Mouse (Mus musculus) right cerebral cortex, adult 2 months (tissue): ENCODE results near the gene Arhgap6.

Experiments
- DNase-seq, 2 experiments: peaks; one replicate each; pipeline ENCODE4 v3.0.0; 2021 to 2022; ENCODE audit warnings: low spot score in 2 of 2

Arhgap6 gene

DNA sequence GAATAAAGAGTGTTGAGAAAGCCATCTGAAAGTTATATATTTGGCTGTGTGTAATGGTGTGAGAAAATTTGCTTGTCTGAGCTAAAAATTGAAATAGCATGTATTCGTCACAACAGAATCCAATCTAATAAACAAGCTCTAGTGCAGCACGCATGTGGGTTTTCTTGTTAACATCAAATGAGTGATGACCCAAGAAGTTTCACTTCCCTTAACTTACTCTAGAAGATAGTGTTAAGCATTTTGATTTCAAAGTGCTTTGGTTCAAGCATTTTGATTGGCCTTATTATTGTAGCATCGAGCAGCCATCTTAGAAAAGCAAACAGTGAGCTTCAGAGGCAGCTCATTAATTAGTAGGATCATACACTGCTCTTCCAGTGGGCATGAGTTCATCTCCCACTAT lies 315.1 kb downstream of the Arhgap6 start:
- no peak for DNase-seq

GRCm38 (mm10) chrX:169112662-169113061 lies 317.8 kb downstream of the Arhgap6 start:
- no peak for DNase-seq

- no peak for DNase-seq
Measured at GRCm38 (mm10) chrX:169123115-169123772, 328.3 kb downstream of the Arhgap6 start.

GRCm38 (mm10) chrX:169123773-169124151 lies 328.9 kb downstream of the Arhgap6 start:
- no peak for DNase-seq

- DNase-seq, result no peak
Measured at GRCm38 (mm10) chrX:169139758-169140157, 344.9 kb downstream of the Arhgap6 start.

GRCm38 (mm10) chrX:169140467-169140866 lies 345.6 kb downstream of the Arhgap6 start:
- no peak for DNase-seq

DNA sequence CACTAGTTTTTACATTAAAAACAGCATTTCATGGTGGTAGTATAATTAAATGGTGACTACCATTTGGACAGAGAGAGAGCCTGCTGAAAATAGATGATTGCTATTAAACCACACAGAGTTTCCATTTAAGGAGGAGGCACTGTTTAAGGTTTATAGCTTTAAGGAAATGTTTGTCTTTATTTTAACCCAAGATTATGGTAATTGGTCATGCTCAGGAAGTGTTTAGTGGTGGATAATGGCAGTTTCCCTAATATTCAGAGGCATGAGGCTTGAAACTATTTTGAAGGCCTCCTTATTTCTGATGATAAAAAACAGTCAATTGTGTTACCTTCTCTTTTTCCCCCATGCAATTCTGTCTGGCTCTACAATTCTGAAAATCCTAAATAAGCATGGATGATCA lies 358.9 kb downstream of the Arhgap6 start:
- no peak for DNase-seq

DNA sequence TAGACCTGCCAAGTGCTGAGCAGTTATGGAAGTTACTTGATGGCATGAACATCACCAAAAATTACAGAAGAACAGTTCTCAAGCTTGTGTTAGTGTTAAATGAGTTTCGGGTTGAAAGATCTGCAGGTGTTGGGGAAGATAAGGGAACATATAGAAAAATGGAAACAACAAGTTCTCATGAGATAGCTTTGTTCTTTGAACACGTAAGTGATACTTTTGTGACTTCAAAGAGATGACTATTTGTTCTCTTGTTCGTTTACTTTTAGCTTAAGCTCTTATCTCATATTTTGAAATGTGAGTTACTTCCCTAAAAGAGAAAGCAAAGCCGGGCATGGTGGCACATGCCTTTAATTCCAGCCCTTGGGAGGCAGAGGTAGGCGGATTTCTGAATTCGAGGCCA lies 363.5 kb downstream of the Arhgap6 start:
- no peak for DNase-seq

DNA sequence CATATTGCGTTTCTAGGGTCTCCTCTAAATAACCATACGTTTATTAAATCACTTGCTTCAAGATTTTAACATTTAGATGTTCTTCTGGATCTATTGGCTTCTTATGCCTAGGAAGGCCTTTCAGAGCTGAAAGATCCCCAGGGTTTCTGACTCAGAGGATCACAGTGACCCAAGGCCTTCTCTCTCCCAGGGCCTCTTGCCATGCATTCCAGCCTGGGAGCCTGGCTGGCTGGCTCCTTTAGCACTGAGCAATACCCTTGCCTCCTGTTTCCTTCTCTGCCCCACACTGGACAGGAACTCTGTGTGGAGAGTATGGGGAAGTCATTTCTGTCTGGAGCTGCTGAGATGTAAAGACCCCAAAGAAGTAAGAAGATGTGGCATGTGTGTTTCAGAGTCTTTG lies 376.1 kb downstream of the Arhgap6 start:
- DNase-seq, result no peak

GRCm38 (mm10) chrX:169173796-169174195 lies 378.9 kb downstream of the Arhgap6 start:
- DNase-seq, result no peak

GRCm38 (mm10) chrX:169178634-169179033 lies 383.7 kb downstream of the Arhgap6 start:
- no peak for DNase-seq

- DNase-seq, result no peak
Measured at GRCm38 (mm10) chrX:169187100-169187499, 392.2 kb downstream of the Arhgap6 start, which contains the start of gene Amelx. Amelx (minus strand) TSS chrX:169187200.

GRCm38 (mm10) chrX:169210019-169210418 lies 415.1 kb downstream of the Arhgap6 start:
- DNase-seq, result no peak

DNA sequence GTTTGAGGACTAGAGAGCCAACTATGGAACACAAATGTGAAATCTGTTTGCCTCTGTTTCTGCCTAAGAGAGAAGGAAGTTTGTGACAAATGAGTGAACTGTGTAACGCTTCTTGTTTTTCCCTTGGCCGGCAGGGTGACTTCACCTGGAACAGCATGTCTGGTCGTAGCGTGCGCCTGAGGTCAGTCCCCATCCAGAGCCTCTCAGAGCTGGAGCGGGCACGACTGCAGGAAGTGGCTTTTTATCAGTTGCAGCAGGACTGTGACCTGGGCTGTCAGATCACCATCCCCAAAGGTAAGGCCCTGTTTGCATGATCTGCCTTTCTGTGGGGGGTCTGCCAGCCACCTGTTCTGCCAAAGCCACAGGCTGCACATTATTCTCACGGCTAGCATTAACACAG lies 425.2 kb downstream of the Arhgap6 start:
- no peak for DNase-seq

DNA sequence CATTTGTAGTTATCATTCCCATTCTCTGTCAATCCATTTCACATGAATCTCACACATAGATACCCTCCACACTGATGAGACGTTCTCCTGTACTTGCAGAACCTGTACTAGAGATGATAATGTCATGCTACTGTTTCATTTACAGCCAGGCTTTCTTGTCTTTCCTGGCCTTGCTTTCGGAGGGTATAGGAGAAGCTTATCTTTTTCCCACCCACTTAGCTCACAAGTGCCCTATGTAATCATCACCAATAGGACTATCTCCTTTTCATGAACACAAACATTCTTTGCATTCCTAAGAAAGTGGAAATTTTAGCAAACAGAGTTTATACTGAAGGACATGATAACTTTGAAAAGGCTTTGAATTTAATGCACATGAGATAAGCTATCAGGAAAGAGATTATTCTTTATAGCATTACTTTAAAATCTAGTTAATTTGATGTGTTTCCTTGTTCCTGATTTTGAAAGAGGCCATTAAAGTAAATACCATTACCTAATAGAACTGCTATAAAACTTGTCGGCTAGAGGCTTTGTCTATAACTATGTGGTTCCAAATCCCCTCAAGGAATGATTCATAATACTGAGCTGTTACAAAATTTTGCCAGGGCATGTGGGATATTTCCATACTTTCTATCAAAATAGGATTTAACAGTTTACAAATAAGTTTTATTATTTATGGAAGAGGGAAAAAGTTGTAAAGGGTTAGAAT lies 427.6 kb downstream of the Arhgap6 start:
- DNase-seq, result no peak

DNA sequence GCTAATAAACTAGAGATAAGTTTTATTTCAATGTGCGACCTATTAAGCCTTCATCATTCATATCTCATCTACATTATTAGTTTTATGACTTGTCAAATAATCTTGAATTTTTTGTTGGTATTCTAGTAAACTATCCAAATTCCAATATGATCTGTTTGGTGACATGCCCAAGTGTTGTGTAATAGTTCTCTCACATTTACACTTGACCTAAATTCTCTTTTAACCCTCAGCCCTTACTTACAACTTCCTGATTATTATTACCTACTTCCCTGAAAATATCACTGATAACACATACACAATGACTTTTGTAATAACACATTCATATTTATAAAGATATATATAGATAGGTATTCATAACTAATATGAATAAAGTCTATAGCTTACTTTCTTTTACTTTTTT lies 461.0 kb downstream of the Arhgap6 start:
- DNase-seq, result no peak

- DNase-seq, result no peak
Measured at GRCm38 (mm10) chrX:169256741-169257140, 461.8 kb downstream of the Arhgap6 start.

DNA sequence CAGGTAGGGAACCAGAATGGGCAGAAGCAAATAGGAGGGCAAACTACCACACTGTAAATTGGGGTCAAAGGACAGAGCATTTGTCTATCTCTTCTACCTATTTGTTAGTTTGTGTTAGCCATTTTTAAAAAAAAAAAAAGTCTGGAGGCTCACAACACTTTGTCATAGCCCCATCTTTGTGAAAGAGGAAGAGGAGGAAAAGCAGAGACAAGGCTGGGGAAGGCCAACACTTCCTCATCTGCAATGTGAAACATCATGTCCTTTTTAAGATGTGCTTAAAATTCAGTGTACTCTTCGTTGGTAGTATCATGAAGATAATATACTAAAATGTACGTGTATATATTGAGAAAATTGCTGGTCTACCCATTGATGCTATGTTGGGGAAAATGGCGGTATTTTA lies 466.1 kb downstream of the Arhgap6 start:
- no peak for DNase-seq

DNA sequence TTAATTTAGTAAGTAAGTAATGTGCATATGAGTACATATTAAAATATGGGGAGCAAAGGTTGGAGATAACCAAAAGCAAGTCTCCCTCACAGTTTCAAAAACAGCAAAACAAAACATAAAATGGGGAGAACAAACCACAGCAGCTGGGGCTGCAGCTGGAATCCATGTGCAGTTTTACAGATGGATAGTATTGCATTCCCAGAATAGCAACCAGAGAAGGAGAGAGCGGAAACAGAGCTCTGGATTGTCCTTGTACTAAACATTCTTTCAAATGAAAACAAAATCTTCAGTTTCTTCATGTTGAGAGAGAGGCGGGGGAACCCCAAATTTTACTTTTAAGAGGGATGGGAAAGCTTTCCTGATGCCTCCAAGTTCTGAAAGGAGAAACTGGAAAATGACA lies 467.3 kb downstream of the Arhgap6 start:
- no peak for DNase-seq

DNA sequence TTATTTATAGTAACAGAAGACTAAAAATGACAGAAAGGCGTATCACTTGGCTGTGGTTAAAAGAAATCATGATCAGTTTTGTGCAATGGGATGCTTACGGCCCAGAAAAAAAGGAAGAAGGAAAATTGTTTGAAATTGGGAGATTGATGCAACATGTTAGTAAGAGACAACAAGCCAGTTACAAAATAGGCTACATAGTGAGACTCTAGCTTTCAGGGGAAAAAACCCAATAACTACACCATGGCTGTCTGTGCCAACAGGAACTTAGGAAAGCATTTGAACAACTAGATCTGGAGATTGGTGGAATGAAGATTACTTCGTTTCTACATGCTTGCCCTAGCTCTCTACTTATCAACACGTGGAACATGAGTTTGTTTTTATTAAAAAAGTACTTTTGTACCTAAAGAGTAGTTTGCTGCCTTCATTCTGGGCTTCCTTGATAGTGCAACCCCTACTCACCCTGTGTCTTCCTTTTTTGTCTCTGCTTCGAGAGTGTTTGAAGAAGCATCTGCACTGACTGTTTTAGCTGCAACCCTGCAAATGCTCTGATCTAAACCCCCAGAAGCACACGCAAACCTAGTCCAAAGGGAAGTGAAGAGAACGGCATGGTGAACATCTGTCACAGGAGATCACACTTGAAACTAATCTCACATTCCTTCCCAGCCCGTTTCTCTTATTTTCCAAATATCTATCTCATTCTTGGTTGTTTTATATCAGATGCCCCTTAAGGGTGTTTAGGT lies 468.7 kb downstream of the Arhgap6 start:
- no peak for DNase-seq

DNA sequence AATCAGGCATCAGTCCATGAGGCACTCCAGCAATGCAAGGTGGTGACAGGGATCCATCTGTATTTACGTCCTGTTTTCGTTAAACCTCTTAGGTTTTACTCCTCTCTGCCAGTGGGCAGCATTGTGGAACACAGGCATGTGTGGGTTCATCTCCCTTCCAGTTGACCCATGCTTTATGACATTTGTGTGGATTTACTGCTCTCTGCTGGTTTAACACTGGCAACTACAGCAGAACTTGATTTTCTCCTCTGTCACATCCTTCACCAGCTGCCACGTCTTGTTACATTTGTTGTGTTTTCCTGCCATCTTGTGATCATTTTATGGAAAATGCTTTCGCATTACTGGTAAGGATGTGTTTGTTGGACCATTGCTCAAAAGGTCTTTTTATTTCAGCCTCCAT lies 504.7 kb downstream of the Arhgap6 start:
- peak; percentile 6 to 15 for DNase-seq

GRCm38 (mm10) chrX:169302271-169303045 lies 507.6 kb downstream of the Arhgap6 start:
- no peak for DNase-seq
